Mouse (Mus musculus): ENCODE results near the gene Rab5if.
"Not testable (repeated sequence)": the region's sequence is repeated elsewhere in the genome, so short reads cannot be mapped to it uniquely, and the experiment has no call there.

Gene Rab5if

DNA sequence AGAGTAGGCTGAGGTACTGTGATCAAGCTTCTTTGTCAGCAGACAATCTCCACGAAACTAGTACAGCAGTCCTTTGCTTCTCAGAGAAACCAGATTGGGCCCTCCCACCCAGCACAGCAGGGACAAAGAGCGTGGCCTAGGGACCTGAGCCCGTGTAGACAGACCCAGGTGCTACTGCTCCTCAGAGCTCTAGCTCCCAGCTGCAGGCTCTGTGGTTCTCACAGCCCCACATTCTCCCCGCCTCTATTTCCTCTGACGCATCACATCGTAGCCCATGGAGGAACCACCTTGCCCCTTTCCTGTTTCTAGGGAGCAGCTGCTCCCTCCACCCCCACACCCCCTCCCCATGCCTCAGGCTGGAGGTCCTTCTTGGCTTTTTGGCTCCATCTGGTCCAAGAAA is 24.1 kb downstream of the Rab5if start, which contains the start of gene Sla2:
Gene Sla2, minus strand, starts transcription at position 176 of the 400 bp plus-strand sequence.
- in situ Hi-C loops (cut with MboI, MseI) = no loop called here

GRCm38 (mm10) chr2:156888490-156888889 is 25.6 kb downstream of the Rab5if start:
- in situ Hi-C loops (cut with MboI, MseI) = no loop called here

GRCm38 (mm10) chr2:156892240-156892639 is 29.3 kb downstream of the Rab5if start:
- in situ Hi-C loops (cut with MboI, MseI) = no loop called here

DNA sequence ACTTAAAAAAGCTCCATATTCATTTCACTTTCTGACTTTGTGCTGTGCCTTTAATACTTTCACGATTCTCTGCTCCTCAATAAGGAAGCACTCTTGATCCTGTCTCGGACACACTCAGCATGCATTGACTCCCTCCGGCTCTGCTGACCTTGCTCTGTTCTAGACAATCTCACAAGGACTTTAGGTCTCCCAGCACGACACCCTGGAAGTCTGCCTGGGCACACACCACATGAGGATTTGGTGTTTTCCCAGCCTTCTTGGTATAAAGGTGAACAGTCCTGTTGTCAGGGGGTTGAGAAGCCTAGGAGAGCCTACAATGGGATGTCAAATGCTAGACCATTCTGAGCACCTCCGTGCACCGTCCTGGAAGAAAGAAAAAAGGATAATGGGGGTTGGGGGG is 29.9 kb downstream of the Rab5if start:
- in situ Hi-C loops (cut with MboI, MseI) = no loop called here

DNA sequence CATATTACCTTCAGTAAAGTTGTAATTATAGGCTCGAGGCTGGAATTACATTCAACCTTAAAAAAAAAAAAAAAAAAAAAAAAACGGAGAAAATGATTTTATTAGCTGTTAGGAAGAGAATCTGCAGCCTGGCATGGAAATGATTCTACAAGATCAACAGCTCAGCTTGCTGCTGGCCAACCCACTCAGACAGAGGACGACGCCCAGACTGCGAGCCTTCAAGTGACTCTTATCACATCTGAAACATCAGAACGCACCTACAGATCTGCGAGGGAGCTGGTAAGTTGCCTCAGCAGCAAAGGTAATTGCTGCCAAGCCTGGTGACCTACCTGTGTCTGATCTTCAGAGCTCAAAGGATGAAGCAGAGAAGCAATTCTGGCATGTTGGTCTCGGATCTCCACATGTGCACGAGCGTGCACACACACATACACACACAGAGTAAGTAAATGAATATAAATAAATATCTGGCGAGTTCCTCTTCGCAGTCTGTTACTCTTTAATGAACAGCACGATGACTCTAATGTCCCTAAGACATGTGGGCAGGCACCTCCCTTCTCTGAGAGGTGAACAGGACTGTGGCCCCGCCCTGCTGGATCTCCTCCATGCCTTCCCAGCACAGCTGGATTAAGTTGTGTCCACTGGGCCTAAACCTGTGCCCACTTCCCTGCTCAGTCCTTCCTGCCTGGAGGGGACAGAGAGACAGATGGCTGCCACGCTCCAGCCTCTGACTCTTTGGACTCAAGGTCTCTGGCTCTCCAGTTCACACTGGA is 31.8 kb downstream of the Rab5if start:
- in situ Hi-C loops (cut with MboI, MseI) = no loop called here

GRCm38 (mm10) chr2:156896384-156896914 is 33.5 kb downstream of the Rab5if start:
- in situ Hi-C loops (cut with MboI, MseI) = no loop called here

GRCm38 (mm10) chr2:156897034-156897433 is 34.1 kb downstream of the Rab5if start:
- in situ Hi-C loops (cut with MboI, MseI) = no loop called here

GRCm38 (mm10) chr2:156898374-156898773 is 35.4 kb downstream of the Rab5if start:
- in situ Hi-C loops (cut with MboI, MseI) = no loop called here

DNA sequence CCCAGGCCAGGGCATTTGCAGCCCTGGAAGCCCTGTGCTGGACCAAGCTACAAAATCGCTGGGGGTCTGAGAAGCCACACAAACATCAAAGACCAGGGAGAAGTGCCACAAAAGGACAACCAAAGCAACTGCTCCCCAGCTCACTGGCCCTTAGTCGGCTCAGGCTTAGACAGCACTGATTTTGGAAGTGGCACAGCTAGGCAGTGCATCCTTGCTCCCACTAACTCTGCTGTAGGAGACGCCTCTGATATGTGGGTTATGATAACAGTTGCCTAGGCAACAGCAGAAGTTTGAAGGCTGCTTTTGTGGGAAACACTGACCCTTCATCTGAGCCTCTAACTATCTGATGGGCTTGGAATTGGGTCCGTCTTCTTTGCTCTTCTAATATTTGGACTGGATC is 36.3 kb downstream of the Rab5if start:
- in situ Hi-C loops (cut with MboI, MseI) = no loop called here

DNA sequence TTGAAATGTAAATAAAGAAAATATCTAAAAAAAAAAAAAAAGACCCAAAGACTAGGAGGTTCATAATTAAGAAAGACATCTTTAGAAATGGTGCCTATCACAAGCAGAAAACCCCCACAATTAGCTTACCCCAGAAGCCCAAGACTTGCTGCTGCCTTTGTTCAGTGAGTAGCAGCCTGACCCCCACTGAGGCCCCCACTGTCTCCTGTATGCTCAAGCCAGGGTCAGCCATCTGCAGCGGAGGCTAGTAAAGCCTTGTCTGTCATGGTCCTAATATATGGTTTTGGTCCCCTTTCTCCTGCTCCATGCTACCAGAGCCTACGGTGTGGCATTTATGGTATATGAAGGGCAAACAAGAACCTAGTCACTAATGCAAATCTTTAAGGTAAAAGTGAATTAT is 38.4 kb downstream of the Rab5if start:
- in situ Hi-C loops (cut with MboI, MseI) = loop anchor here (10.0 kb wide), 1 partner anchor 1437 kb away; no protein-coding TSS in a partner anchor

- in situ Hi-C loops (cut with MboI, MseI) = loop anchor here (10.0 kb wide), 1 partner anchor 1437 kb away; no protein-coding TSS in a partner anchor
Measured at GRCm38 (mm10) chr2:156901883-156902282, 39.0 kb downstream of the Rab5if start.

- in situ Hi-C loops (cut with MboI, MseI) = loop anchor here (10.0 kb wide), 1 partner anchor 1438 kb away; no protein-coding TSS in a partner anchor
Measured at GRCm38 (mm10) chr2:156902411-156902810, 39.5 kb downstream of the Rab5if start.

DNA sequence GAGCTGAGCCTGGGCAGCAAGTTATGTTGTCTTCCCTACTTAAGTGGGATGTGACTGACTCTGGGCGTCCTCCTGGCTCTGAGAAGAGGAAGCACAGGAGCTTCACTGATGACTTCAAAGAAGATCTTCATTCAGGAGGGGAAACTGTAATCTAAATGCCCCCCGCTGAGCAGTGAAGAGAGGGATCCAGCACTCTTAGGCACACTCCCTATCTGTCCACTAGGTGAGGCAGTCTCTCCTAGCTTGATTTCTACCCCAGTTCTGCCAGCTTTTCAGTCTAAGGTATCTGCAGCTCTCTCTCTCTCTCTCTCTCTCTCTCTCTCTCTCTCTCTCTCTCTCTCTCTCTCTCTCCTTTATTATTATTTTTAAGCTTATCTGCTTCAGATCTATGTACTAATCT is 40.4 kb downstream of the Rab5if start:
- in situ Hi-C loops (cut with MboI, MseI) = loop anchor here (10.0 kb wide), 1 partner anchor 1439 kb away; no protein-coding TSS in a partner anchor

GRCm38 (mm10) chr2:156904976-156905717 is 42.2 kb downstream of the Rab5if start:
- in situ Hi-C loops (cut with MboI, MseI) = loop anchor here (5.0 to 10.0 kb wide), 2 partner anchors 83 to 1440 kb away; no protein-coding TSS in a partner anchor

GRCm38 (mm10) chr2:156905931-156906330 is 43.0 kb downstream of the Rab5if start:
- in situ Hi-C loops (cut with MboI, MseI) = loop anchor here (5.0 to 10.0 kb wide), 2 partner anchors 84 to 1441 kb away; no protein-coding TSS in a partner anchor

DNA sequence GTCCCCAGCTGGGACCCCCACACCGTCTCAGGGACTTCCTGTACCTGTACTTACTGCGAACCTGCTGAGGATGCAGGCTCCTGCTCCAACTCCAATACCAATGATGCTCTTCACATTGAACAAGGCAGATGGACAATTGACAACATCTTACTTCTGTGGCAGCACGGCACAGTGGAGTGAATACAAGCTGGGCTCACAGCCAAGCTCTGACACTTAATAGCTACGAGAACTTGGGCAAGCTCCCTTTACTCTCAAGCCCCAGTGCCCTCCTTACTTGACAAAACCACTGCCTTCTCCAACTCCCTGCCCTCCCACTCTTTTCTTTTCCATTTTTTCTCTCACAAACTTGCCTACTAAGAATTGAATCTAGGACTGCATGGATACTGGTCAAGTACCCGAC is 50.3 kb downstream of the Rab5if start:
- in situ Hi-C loops (cut with MboI, MseI) = no loop called here

- in situ Hi-C loops (cut with MboI, MseI) = no loop called here
Measured at GRCm38 (mm10) chr2:156915559-156915958, 52.6 kb downstream of the Rab5if start.

- in situ Hi-C loops (cut with MboI, MseI) = no loop called here
Measured at GRCm38 (mm10) chr2:156916419-156917125, 53.6 kb downstream of the Rab5if start.

GRCm38 (mm10) chr2:156918562-156918961 is 55.6 kb downstream of the Rab5if start:
- in situ Hi-C loops (cut with MboI, MseI) = no loop called here

- in situ Hi-C loops (cut with MboI, MseI) = not testable (repeated sequence)
Measured at GRCm38 (mm10) chr2:156919191-156919590, 56.3 kb downstream of the Rab5if start.

DNA sequence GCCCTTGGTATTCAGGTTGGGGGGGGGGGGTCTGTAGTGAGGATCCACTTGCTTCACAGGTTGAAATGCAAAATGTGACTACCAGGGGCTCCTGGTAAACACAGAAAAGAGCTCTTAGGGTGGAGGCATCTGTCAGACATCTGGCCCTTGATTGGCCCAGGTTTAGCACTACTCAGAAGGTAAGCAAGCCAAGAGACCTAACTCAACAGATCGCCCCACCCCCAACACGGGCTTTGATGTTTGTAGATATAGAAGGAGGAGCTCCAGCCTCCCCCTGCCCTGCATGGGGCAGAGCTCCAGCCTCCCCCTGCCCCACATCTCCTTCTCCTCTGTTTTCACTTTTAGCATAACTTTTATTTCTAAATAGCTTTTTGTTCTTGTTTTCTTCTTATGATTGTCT is 56.9 kb downstream of the Rab5if start:
- in situ Hi-C loops (cut with MboI, MseI) = loop anchor here (10.0 kb wide), 1 partner anchor 415 kb away; no protein-coding TSS in a partner anchor

Measured in regulatory T cell (primary cell).